Mouse (Mus musculus) CD8-positive naive resting alpha-beta T cell, adult 2 months (primary cell): Measurements from ENCODE around the gene Klc1.

Experiments
- DNase-seq, 2 experiments: peaks; one replicate each; pipeline ENCODE4 v3.0.0; 2022; ENCODE audit warnings: low read depth in 2 of 2, low spot score in 2 of 2

Gene Klc1

GRCm38 (mm10) chr12:111812611-111813010, 54.0 kb downstream of the Klc1 start:
- DNase-seq = no peak

DNA sequence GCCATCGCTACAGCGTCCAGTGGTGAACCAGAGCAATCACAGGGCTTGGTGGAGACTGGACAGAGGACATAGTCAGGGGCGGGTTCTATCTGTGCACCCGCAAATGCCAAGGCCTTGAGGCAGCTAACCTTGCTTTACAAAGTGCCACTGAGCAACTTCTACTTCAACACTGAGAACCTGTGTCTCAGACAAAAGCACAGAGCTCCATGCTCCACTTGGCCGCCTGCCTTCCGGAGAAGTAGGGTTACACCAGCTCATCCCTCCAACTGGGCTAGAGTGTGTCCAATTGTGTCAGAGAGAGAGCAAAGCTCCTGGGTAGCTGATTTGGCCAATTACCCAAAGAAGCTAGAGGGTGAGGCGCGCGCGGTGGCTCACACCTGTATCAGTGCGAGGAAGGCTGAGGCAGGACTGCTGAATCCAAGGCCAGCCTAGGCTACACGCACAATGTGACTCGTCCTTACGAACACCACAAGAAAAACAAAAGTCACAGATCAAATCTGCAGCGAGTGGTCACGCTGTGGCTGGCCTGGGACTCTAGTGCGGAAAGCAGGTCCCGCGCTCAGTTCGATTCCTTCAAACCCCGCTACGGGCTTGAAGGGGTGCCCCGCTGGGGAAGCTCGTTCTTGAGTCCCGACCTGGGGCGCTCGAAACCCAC, 54.6 kb downstream of the Klc1 start:
- no peak for DNase-seq

DNA sequence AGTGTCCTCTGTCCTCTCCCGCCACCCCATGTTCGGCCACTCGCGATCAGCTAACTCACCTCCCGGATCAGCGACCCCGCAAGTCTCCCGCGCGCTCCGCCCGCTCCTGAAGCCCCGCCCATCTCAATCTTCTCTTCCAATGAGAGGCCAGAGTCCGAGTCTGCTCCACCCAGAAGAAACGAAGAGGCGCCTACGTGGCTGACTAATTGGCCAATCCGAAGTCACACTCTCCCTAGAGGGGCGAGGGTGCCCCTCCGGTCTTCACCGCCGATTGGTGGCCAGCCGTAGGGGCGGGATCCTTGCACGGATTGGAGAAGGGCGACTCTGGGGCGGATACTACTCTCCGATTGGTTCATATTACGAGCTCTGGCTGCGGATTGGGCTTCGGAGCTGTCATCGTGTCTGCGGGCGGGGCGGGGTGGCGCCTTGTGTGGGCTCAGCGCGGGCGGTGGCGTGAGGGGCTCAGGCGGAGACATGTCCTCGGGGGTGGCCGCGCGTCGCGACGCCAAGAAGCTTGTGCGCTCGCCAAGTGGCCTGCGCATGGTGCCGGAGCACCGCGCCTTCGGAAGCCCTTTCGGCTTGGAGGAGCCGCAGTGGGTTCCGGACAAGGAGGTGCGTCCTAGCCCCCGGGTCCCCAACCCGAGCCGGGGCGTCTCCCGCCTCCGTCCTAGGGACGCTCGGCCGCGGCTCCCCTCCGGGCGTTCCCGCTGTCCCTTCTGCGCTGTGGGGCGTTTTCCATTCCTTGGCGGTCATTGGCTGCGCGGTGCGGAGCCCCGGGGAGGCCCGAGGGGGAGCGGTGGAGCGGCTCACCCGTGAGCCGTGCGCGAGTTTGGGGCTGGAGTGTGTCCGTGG, 55.3 kb downstream of the Klc1 start, which contains the start of the genes Xrcc3 and Zfyve21:
Gene Xrcc3, minus strand, starts transcription at position 108 of the 852 bp plus-strand sequence.
Gene Zfyve21, plus strand, starts transcription at position 405 of the 852 bp plus-strand sequence.
- DNase-seq = peak; percentile 96 to 98

- no peak for DNase-seq
Measured at GRCm38 (mm10) chr12:111814769-111815762, 56.4 kb downstream of the Klc1 start.

- DNase-seq = no peak
Measured at GRCm38 (mm10) chr12:111816528-111816927, 57.9 kb downstream of the Klc1 start.

DNA sequence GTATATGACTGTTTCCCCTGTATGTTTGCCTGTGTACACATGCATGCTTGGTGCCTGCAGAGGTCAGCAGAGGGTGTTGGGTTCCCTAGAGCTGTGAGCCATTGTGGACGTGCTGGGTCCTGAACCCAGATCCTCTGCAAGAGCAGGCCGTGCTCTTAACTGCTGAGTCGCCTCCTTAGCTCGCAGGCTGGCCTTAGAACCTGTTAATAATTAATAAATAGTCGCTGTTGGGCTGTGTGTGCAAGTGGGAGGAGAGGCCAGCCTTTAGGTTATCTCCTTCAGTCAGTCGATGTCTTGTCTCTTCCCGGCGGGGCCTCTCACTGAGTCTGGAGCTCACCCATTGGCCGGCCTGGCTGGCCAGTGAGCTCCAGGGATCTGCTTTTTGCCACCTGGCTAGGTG, 58.3 kb downstream of the Klc1 start:
- DNase-seq = no peak

GRCm38 (mm10) chr12:111817991-111818390, 59.3 kb downstream of the Klc1 start:
- DNase-seq = no peak

- DNase-seq = no peak
Measured at GRCm38 (mm10) chr12:111819936-111820335, 61.3 kb downstream of the Klc1 start.

- DNase-seq = no peak
Measured at GRCm38 (mm10) chr12:111820708-111821107, 62.1 kb downstream of the Klc1 start.

DNA sequence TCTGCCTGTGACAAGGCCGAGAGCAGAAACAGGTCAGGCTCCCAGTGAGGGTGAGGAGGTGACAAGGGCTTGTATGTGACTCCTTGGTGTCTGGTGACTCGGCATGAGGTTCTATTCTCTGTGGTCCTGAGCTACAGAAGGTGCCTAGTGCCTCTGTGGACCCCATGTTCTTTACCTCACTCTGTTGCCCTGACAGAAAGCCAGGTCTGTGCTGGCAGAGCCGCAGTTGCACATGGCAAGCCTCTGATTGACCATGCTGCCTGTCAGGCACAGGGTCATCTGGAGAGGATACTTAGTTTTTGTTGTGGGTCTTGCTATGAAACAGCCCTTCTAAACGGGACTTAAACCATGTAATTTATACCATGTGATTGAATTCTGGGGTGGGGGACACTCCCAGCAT, 63.3 kb downstream of the Klc1 start:
- no peak for DNase-seq

GRCm38 (mm10) chr12:111827556-111827955, 68.9 kb downstream of the Klc1 start:
- no peak for DNase-seq

DNA sequence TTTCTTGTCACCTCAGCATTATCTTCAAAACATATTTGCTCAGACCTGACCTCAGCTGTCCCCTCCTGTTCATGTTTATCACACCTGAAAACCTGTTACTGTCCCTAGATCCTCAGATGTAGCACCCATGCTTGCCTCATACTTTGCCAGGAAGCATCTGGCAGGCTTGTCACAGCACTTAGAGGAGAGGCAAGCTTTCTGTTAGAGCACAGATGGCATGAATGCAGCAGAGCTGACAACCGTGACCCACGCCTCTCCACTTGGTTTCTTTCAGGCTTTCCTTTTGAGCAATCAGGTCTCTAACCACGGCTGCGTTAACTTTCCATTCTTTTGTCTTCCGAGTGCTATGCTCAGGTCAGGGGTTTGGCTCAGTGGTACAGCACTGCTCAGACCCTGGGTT, 70.8 kb downstream of the Klc1 start:
- DNase-seq = no peak

- no peak for DNase-seq
Measured at GRCm38 (mm10) chr12:111829954-111830353, 71.3 kb downstream of the Klc1 start.

DNA sequence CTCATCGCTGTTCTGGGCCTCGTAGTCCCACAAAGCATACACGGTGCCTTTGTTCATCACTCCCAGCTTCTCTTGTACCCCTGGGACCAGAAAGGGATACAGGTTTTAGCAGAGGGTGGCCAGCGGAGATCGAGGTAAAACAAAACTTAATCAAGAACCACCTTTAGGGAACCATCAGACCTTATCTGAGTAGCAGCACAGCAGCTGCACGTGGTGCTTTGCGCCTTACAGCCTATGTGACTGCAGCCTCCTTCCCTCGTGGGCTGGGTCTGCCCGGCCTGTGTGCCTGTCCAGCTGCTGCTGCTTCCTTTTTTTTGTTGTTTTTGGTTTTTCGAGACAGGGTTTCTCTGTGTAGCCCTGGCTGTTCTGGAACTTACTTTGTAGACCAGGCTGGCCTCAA, 71.7 kb downstream of the Klc1 start:
- DNase-seq = no peak

DNA sequence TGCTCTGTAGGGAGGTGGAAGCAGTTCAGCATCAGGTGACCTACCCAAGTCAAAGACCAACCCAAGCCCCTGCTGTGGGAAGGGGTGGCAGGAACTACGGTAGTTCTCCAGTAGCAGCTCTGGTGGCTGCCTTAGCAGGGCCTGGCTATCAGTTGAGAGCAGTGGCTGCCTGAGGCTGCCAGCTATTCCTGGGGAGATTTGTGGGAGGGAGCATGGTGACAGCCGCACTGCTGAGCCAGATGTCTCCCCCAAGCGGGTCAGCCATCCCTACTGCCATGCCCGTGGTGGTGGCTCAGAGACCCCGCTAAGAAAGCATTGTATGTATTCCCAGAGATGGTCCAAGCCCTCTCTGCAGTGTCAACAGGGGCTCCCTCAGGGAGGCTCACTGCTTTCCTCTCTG, 74.0 kb downstream of the Klc1 start:
- no peak for DNase-seq

DNA sequence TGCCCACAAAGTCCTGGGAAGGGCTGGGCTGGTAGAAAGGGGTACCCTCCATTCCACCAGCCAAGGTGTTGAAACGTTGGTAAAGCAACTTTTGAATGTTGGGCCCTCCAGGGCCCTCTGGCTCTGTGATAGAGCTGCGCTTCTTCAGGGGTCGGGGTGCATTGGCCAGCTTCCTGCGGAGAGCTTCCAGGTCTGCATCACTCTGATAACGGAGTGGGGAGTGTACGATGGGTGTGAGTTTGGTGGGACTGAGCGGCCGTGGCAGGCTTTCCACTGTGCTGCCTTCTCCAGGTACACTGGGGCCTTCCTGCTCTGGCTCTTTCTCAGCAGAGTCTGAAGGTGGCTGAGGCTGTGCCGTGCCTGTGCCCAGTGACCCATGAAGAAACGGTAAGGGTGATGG, 74.8 kb downstream of the Klc1 start:
- no peak for DNase-seq

DNA sequence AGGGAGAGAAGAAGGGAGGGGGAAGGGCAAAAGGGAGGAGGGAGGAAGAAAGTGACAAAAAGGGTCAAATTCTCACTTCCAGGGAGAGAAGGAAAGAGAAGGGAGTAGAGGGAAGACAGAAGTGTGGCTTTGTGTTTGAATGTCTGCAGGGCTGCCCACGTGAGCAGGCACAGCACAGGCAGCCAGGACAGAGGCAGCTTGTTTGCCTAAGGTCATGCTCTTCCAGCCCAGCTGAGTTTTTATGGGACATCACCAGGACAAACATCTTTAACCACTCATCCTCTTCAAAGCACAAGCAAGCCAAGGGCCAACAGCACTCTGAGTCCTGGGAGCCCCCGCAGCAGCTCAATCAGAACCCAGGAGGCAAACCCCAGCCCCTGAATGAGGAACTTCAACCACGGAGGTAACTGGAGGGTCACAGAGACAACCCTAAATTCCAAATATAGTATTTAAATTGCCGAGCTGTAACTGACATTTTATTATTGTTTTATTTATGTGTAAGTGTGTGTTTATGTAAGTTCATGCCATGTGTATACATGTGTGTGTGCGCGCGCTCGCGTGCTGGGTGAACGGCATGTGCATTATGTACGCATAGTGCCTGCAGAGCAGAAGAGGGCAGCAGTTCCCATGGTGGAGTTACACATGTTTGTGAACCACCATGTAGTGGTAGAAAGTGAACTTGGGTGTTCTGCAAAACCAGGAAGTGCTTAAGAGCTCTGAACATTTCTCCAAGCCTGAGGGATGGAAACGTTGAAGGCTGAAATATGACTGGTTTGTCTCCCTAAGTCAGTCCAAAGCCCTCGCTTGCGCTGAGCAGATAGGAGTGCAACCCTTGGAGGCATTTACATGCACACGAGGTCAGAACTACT, 84.2 kb downstream of the Klc1 start:
- no peak for DNase-seq

- DNase-seq = no peak
Measured at GRCm38 (mm10) chr12:111843470-111843869, 84.8 kb downstream of the Klc1 start.

DNA sequence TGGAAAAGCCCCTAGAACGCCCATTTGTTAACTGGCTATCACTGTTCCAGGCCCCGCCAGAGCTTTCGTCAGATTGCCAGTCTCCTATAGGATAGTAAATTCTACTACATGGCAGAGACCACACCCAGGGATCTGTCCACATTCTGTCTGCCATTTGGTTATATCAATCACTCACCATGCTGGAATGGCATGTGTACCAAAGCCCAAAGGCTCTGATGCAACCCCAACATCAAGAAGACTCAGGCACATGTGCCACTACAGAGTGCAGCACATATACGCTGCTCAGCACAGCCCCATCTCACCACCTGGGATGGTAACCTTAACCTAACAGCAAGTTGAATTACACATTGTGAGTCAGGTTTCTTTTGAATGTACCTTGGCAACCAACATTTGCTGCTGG, 87.3 kb downstream of the Klc1 start:
- DNase-seq = no peak

DNA sequence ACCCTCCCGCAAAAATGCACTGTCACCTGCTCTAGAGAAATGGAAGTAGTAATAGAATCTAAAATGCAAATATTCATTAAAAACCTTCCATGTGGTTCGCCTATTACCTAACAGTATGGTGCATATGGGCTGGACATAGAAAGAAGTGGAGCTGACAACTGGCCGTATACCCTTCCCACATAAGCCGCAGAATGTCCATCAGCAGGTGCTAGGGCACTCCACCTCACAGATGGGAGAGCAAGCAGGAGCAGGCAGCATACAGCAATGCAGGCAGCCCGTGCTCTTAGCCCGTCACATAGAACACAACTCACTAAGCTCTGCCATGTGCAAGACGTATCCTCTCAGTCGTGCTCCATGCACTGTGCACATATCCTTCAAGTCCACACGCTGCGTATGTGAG, 88.2 kb downstream of the Klc1 start:
- DNase-seq = no peak
